Mouse (Mus musculus) right cerebral cortex, adult 2 months (tissue): Measurements from ENCODE around the gene Nup98.

Experiments
- DNase-seq, 2 experiments: peaks; one replicate each; pipeline ENCODE4 v3.0.0; 2021 to 2022; ENCODE audit warnings: low spot score in 2 of 2

Nup98 gene

GRCm38 (mm10) chr7:102076714-102077296 lies 133.2 kb downstream of the Nup98 start:
- DNase-seq = peak in 1 of 2 experiments; percentile 24
